Mouse (Mus musculus): Measurements from ENCODE around the gene Grk5. TPM values are rescaled to one million over a fixed set of nuclear protein-coding genes. Genes with fewer than 3 reads are reported as not detected.
"Not testable (repeated sequence)": the region's sequence is repeated elsewhere in the genome, so short reads cannot be mapped to it uniquely, and the experiment has no call there.

The Grk5 gene
- polyA plus RNA-seq, 1 experiment from 2014 or later = 3.5 TPM

- 83% methylated on average over 1 of the region's 1 CpGs for WGBS
- Histone ChIP-seq H3K27ac (ENCODE audit: low read length) (no peak overlapping the region), H3K4me2 (ENCODE audit: low read depth, low read length) (no peak overlapping the region), H3K4me3 (ENCODE audit: low read length) (no peak overlapping the region), H3K36me3 (ENCODE audit: control insufficient read depth, insufficient read depth) (no peaks in the 10 kb centered on the region), H3K4me1 (ENCODE audit: control insufficient read depth, insufficient read depth, low read length) (peaks cover 13% of the 10 kb centered on the region), H3K9ac (ENCODE audit: low read length) (no peak overlapping the region), H3K27me3 (ENCODE audit: control insufficient read depth, insufficient read depth, low read length) (no peaks in the 10 kb centered on the region), H3K9me3 (replicated peaks; ENCODE audit: control insufficient read depth, low read length) (no peaks in the 10 kb centered on the region)
- no peak for ATAC-seq (replicated peaks; ENCODE audit: extremely low read depth, insufficient read depth, low FRiP score)
Observed at GRCm38 (mm10) chr19:60903139-60903538, 13.6 kb downstream of the Grk5 start.

GRCm38 (mm10) chr19:60903971-60904370, 14.4 kb downstream of the Grk5 start:
- Histone ChIP-seq H3K9ac (ENCODE audit: low read length) (no peak overlapping the region), H3K9me3 (replicated peaks; ENCODE audit: control insufficient read depth, low read length) (no peaks in the 10 kb centered on the region), H3K4me3 (ENCODE audit: low read length) (no peak overlapping the region), H3K4me2 (ENCODE audit: low read depth, low read length) (no peak overlapping the region), H3K27ac (ENCODE audit: low read length) (no peak overlapping the region), H3K27me3 (ENCODE audit: control insufficient read depth, insufficient read depth, low read length) (no peaks in the 10 kb centered on the region), H3K36me3 (ENCODE audit: control insufficient read depth, insufficient read depth) (no peaks in the 10 kb centered on the region), H3K4me1 (ENCODE audit: control insufficient read depth, insufficient read depth, low read length) (peaks cover 10% of the 10 kb centered on the region)
- no peak for ATAC-seq (replicated peaks; ENCODE audit: extremely low read depth, insufficient read depth, low FRiP score)
- 85% methylated on average over 1 of the region's 1 CpGs for WGBS

- no peak overlapping the region for H3K27ac ChIP-seq (ENCODE audit: low read length)
- ATAC-seq (replicated peaks; ENCODE audit: extremely low read depth, insufficient read depth, low FRiP score) = no peak
- H3K4me3 ChIP-seq (ENCODE audit: low read length) = no peak overlapping the region
- H3K9ac ChIP-seq (ENCODE audit: low read length) = no peak overlapping the region
- H3K27me3 ChIP-seq (ENCODE audit: control insufficient read depth, insufficient read depth, low read length) = no peaks in the 10 kb centered on the region
- 86% methylated on average over 5 of the region's 5 CpGs for WGBS
- no peaks in the 10 kb centered on the region for H3K36me3 ChIP-seq (ENCODE audit: control insufficient read depth, insufficient read depth)
- peaks cover 10% of the 10 kb centered on the region for H3K4me1 ChIP-seq (ENCODE audit: control insufficient read depth, insufficient read depth, low read length)
- no peaks in the 10 kb centered on the region for H3K9me3 ChIP-seq (replicated peaks; ENCODE audit: control insufficient read depth, low read length)
- H3K4me2 ChIP-seq (ENCODE audit: low read depth, low read length) = no peak overlapping the region
Observed at GRCm38 (mm10) chr19:60905477-60905876, 15.9 kb downstream of the Grk5 start.

- H3K4me1 ChIP-seq (ENCODE audit: control insufficient read depth, insufficient read depth, low read length) = peaks cover 14% of the 10 kb centered on the region
- ATAC-seq (replicated peaks; ENCODE audit: extremely low read depth, insufficient read depth, low FRiP score) = no peak
- no peak overlapping the region for H3K9ac ChIP-seq (ENCODE audit: low read length)
- no peaks in the 10 kb centered on the region for H3K36me3 ChIP-seq (ENCODE audit: control insufficient read depth, insufficient read depth)
- H3K4me3 ChIP-seq (ENCODE audit: low read length) = no peak overlapping the region
- no peak overlapping the region for H3K27ac ChIP-seq (ENCODE audit: low read length)
- no peaks in the 10 kb centered on the region for H3K27me3 ChIP-seq (ENCODE audit: control insufficient read depth, insufficient read depth, low read length)
- H3K4me2 ChIP-seq (ENCODE audit: low read depth, low read length) = no peak overlapping the region
- no peaks in the 10 kb centered on the region for H3K9me3 ChIP-seq (replicated peaks; ENCODE audit: control insufficient read depth, low read length)
Observed at GRCm38 (mm10) chr19:60910304-60910703, 20.8 kb downstream of the Grk5 start.

- WGBS = 30% methylated on average over 2 of the region's 2 CpGs
- no peak overlapping the region for H3K4me3 ChIP-seq (ENCODE audit: low read length)
- no peak for ATAC-seq (replicated peaks; ENCODE audit: extremely low read depth, insufficient read depth, low FRiP score)
Observed at GRCm38 (mm10) chr19:60911653-60912052, 22.1 kb downstream of the Grk5 start.

GRCm38 (mm10) chr19:60915236-60915635, 25.7 kb downstream of the Grk5 start:
- ATAC-seq (replicated peaks; ENCODE audit: extremely low read depth, insufficient read depth, low FRiP score) = no peak
- 28% methylated on average over 4 of the region's 4 CpGs for WGBS

More at GRCm38 (mm10) chr19:60911653-60912052, 22.1 kb downstream of the Grk5 start:
- no peak overlapping the region for H3K9ac ChIP-seq (ENCODE audit: low read length)
- no peaks in the 10 kb centered on the region for H3K36me3 ChIP-seq (ENCODE audit: control insufficient read depth, insufficient read depth)
- H3K4me2 ChIP-seq (ENCODE audit: low read depth, low read length) = no peak overlapping the region
- no peaks in the 10 kb centered on the region for H3K9me3 ChIP-seq (replicated peaks; ENCODE audit: control insufficient read depth, low read length)
- H3K27ac ChIP-seq (ENCODE audit: low read length) = no peak overlapping the region
- peaks cover 24% of the 10 kb centered on the region for H3K4me1 ChIP-seq (ENCODE audit: control insufficient read depth, insufficient read depth, low read length)
- no peaks in the 10 kb centered on the region for H3K27me3 ChIP-seq (ENCODE audit: control insufficient read depth, insufficient read depth, low read length)

GRCm38 (mm10) chr19:60915862-60916261, 26.3 kb downstream of the Grk5 start:
- no peak for ATAC-seq (replicated peaks; ENCODE audit: extremely low read depth, insufficient read depth, low FRiP score)
- Histone ChIP-seq H3K4me1 (ENCODE audit: control insufficient read depth, insufficient read depth, low read length) (peaks cover 24% of the 10 kb centered on the region), H3K9ac (ENCODE audit: low read length) (no peak overlapping the region), H3K27ac (ENCODE audit: low read length) (peak overlapping the region; percentile 66), H3K4me3 (ENCODE audit: low read length) (no peak overlapping the region), H3K9me3 (replicated peaks; ENCODE audit: control insufficient read depth, low read length) (no peaks in the 10 kb centered on the region), H3K36me3 (ENCODE audit: control insufficient read depth, insufficient read depth) (no peaks in the 10 kb centered on the region), H3K4me2 (ENCODE audit: low read depth, low read length) (no peak overlapping the region), H3K27me3 (ENCODE audit: control insufficient read depth, insufficient read depth, low read length) (no peaks in the 10 kb centered on the region)
- WGBS = 23% methylated on average over 3 of the region's 3 CpGs

More at GRCm38 (mm10) chr19:60915236-60915635, 25.7 kb downstream of the Grk5 start:
- no peaks in the 10 kb centered on the region for H3K27me3 ChIP-seq (ENCODE audit: control insufficient read depth, insufficient read depth, low read length)
- H3K4me2 ChIP-seq (ENCODE audit: low read depth, low read length) = no peak overlapping the region
- no peak overlapping the region for H3K4me3 ChIP-seq (ENCODE audit: low read length)
- H3K9ac ChIP-seq (ENCODE audit: low read length) = no peak overlapping the region
- H3K27ac ChIP-seq (ENCODE audit: low read length) = peak overlapping the region; percentile 66
- H3K9me3 ChIP-seq (replicated peaks; ENCODE audit: control insufficient read depth, low read length) = no peaks in the 10 kb centered on the region
- peaks cover 26% of the 10 kb centered on the region for H3K4me1 ChIP-seq (ENCODE audit: control insufficient read depth, insufficient read depth, low read length)
- no peaks in the 10 kb centered on the region for H3K36me3 ChIP-seq (ENCODE audit: control insufficient read depth, insufficient read depth)

- WGBS = 73% methylated on average over 6 of the region's 6 CpGs
- H3K4me1 ChIP-seq (ENCODE audit: control insufficient read depth, insufficient read depth, low read length) = peaks cover 19% of the 10 kb centered on the region
- no peak overlapping the region for H3K4me2 ChIP-seq (ENCODE audit: low read depth, low read length)
- no peaks in the 10 kb centered on the region for H3K36me3 ChIP-seq (ENCODE audit: control insufficient read depth, insufficient read depth)
- H3K27ac ChIP-seq (ENCODE audit: low read length) = no peak overlapping the region
- H3K9me3 ChIP-seq (replicated peaks; ENCODE audit: control insufficient read depth, low read length) = no peaks in the 10 kb centered on the region
- no peak overlapping the region for H3K4me3 ChIP-seq (ENCODE audit: low read length)
- no peak for ATAC-seq (replicated peaks; ENCODE audit: extremely low read depth, insufficient read depth, low FRiP score)
- H3K27me3 ChIP-seq (ENCODE audit: control insufficient read depth, insufficient read depth, low read length) = no peaks in the 10 kb centered on the region
- no peak overlapping the region for H3K9ac ChIP-seq (ENCODE audit: low read length)
Observed at GRCm38 (mm10) chr19:60916869-60917570, 27.5 kb downstream of the Grk5 start.

GRCm38 (mm10) chr19:60924534-60924933, 35.0 kb downstream of the Grk5 start:
- not testable (repeated sequence) for H3K27ac ChIP-seq (ENCODE audit: low read length); H3K4me3 ChIP-seq (ENCODE audit: low read length)

More at GRCm38 (mm10) chr19:60924534-60924933, 35.0 kb downstream of the Grk5 start:
- not testable (repeated sequence) for H3K9ac ChIP-seq (ENCODE audit: low read length); H3K4me2 ChIP-seq (ENCODE audit: low read depth, low read length); H3K36me3 ChIP-seq (ENCODE audit: control insufficient read depth, insufficient read depth); H3K4me1 ChIP-seq (ENCODE audit: control insufficient read depth, insufficient read depth, low read length); H3K9me3 ChIP-seq (replicated peaks; ENCODE audit: control insufficient read depth, low read length); H3K27me3 ChIP-seq (ENCODE audit: control insufficient read depth, insufficient read depth, low read length); ATAC-seq (replicated peaks; ENCODE audit: extremely low read depth, insufficient read depth, low FRiP score)

Data from heart, embryonic 16.5 days (tissue).